Comparison of ENCODE assay signal across 8 mouse cellular contexts in genomic region chr9:71770484-71770883, GRCm38 (mm10). TPM values are rescaled to one million over a fixed set of nuclear protein-coding genes. Genes with fewer than 3 reads are reported as not detected.
A peak's percentile ranks its signal among the peaks of the same experiment; 100 is the strongest.
DNase-seq lines count a peak whose midpoint lies in the region; ATAC-seq and TF ChIP-seq lines count a peak whose summit lies in the region.

No protein-coding gene starts in this region.

- H3K9me3 ChIP-seq in heart, embryonic 16.5 days (replicated peaks; ENCODE audit: control insufficient read depth, low read length), result 0 out of 2 replicates have a peak, but pooled peaks cover 2% of the 10 kb centered on the region
- H3K9me3 ChIP-seq in hindbrain, embryonic 14.5 days (ENCODE audit: control insufficient read depth, low read length), result 0 out of 2 replicates have a peak, but pooled peaks cover 4% of the 10 kb centered on the region
- H3K9me3 ChIP-seq in midbrain, embryonic 14.5 days (ENCODE audit: control insufficient read depth, low read length), result no peaks in the 10 kb centered on the region

- peak overlapping the region; percentile 91 for H3K27ac ChIP-seq in heart, embryonic 16.5 days (ENCODE audit: low read length)
- H3K27ac ChIP-seq in bone marrow macrophage, adult 2 months (ENCODE audit: insufficient read depth, low read depth, low read length), result no peak overlapping the region
- no peak overlapping the region for H3K27ac ChIP-seq in hindbrain, embryonic 14.5 days
- H3K27ac ChIP-seq in midbrain, embryonic 14.5 days (replicated peaks; ENCODE audit: low read depth, low read length), result no peak overlapping the region

- 1% methylated on average over 10 of the region's 10 CpGs for WGBS in heart, embryonic 16.5 days
- WGBS in hindbrain, embryonic 14.5 days, result 2% methylated on average over 10 of the region's 10 CpGs
- 2% methylated on average over 10 of the region's 10 CpGs for WGBS in midbrain, embryonic 14.5 days

- no peaks in the 10 kb centered on the region for H3K27me3 ChIP-seq in heart, embryonic 16.5 days (ENCODE audit: control insufficient read depth, insufficient read depth, low read length)
- peaks cover 36% of the 10 kb centered on the region for H3K27me3 ChIP-seq in hindbrain, embryonic 14.5 days (ENCODE audit: control insufficient read depth, insufficient read depth, low read length)
- H3K27me3 ChIP-seq in midbrain, embryonic 14.5 days (ENCODE audit: control insufficient read depth, insufficient read depth, low read length), result peaks cover 35% of the 10 kb centered on the region

- no peak; the same call in 1 of the 2 replicates for ATAC-seq in heart, embryonic 16.5 days (replicated peaks; ENCODE audit: extremely low read depth, insufficient read depth, low FRiP score)
- ATAC-seq in hindbrain, embryonic 14.5 days (ENCODE audit: low FRiP score), result no peak
- no peak for ATAC-seq in midbrain, embryonic 14.5 days (ENCODE audit: low FRiP score, low TSS enrichment)

- no peak for TF ChIP-seq CTCF in bone marrow macrophage, adult 2 months (IDR thresholded peaks at IDR 0.05; ENCODE audit: low read depth, low read length)

- no peak for DNase-seq in heart, postnatal 4 days
- DNase-seq in hindbrain, embryonic 14.5 days (ENCODE audit: low spot score), result no peak
- no peak for DNase-seq in midbrain, embryonic 14.5 days
- no peak for DNase-seq in layer of hippocampus, adult 9-11 months
- DNase-seq in thymus, adult 18-20 months, result no peak
- no peak for DNase-seq in right cerebral cortex, postnatal 10 days (ENCODE audit: low spot score in 2 of 2)

- H3K36me3 ChIP-seq in heart, embryonic 16.5 days (ENCODE audit: control insufficient read depth, insufficient read depth), result peaks cover 2% of the 10 kb centered on the region; the same call in 1 of the 2 replicates
- no peaks in the 10 kb centered on the region for H3K36me3 ChIP-seq in hindbrain, embryonic 14.5 days (replicated peaks; ENCODE audit: control insufficient read depth, insufficient read depth)
- H3K36me3 ChIP-seq in midbrain, embryonic 14.5 days (ENCODE audit: control insufficient read depth, insufficient read depth, low read length), result no peaks in the 10 kb centered on the region

- H3K9ac ChIP-seq in heart, embryonic 16.5 days (ENCODE audit: low read length), result peak overlapping the region; percentile 91
- H3K9ac ChIP-seq in hindbrain, embryonic 14.5 days, result peak overlapping the region; percentile 60; the same call in 1 of the 2 replicates
- no peak overlapping the region for H3K9ac ChIP-seq in midbrain, embryonic 14.5 days (replicated peaks; ENCODE audit: low read length)

- peak overlapping the region; percentile 83 for H3K4me2 ChIP-seq in heart, embryonic 16.5 days (ENCODE audit: low read depth, low read length)
- H3K4me2 ChIP-seq in hindbrain, embryonic 14.5 days (replicated peaks), result peak overlapping the region; percentile 80
- H3K4me2 ChIP-seq in midbrain, embryonic 14.5 days (ENCODE audit: low read length), result peak overlapping the region; percentile 94

- no peak for TF ChIP-seq POLR2A in bone marrow macrophage, adult 2 months (IDR thresholded peaks at IDR 0.05; ENCODE audit: borderline replicate concordance, low read depth, low read length)

- peaks cover 17% of the 10 kb centered on the region for H3K4me1 ChIP-seq in heart, embryonic 16.5 days (ENCODE audit: control insufficient read depth, insufficient read depth, low read length)
- H3K4me1 ChIP-seq in bone marrow macrophage, adult 2 months (ENCODE audit: control insufficient read depth, insufficient read depth, low read length), result peaks cover 10% of the 10 kb centered on the region; the same call in 1 of the 2 replicates
- peaks cover 9% of the 10 kb centered on the region; the same call in 1 of the 2 replicates for H3K4me1 ChIP-seq in hindbrain, embryonic 14.5 days (replicated peaks; ENCODE audit: control insufficient read depth, insufficient read depth, low read length)
- peaks cover 3% of the 10 kb centered on the region; the same call in 1 of the 2 replicates for H3K4me1 ChIP-seq in midbrain, embryonic 14.5 days (ENCODE audit: control insufficient read depth, insufficient read depth, low read length)

- peak overlapping the region; percentile 86 for H3K4me3 ChIP-seq in heart, embryonic 16.5 days (ENCODE audit: low read length)
- H3K4me3 ChIP-seq in bone marrow macrophage, adult 2 months (ENCODE audit: insufficient read depth, low read length), result 0 out of 2 replicates have a peak overlapping the region, but pooled peaks have one; percentile 66
- peak overlapping the region; percentile 49 for H3K4me3 ChIP-seq in hindbrain, embryonic 14.5 days (replicated peaks; ENCODE audit: low read length)
- peak overlapping the region; percentile 51; the same call in 1 of the 2 replicates for H3K4me3 ChIP-seq in midbrain, embryonic 14.5 days (replicated peaks; ENCODE audit: low read depth, low read length)

RNA-seq across cellular contexts. Expression of gene Cgnl1, which starts 0.9 kb away (rescaled TPM):
- 25.3 and 29.6 TPM in 2 replicates for polyA plus RNA-seq in heart, embryonic 16.5 days (2015; fragmentation: Nextera tagmentation; extraction: Ambion mirVana)
- total RNA-seq in heart, postnatal 4 days (2021), result 10 to 100 TPM; 55.8 to 56.7 TPM
- polyA plus RNA-seq in bone marrow macrophage, adult 2 months (2012; ENCODE audit: insufficient read depth, insufficient read length, missing spikeins), result 8.4 and 12.9 TPM in 2 replicates
- polyA plus RNA-seq in hindbrain, embryonic 14.5 days (2014; fragmentation: Nextera tagmentation; extraction: Ambion mirVana), result 6.1 and 7.2 TPM in 2 replicates
- 1.3 and 4.4 TPM in 2 replicates for polyA plus RNA-seq in midbrain, embryonic 14.5 days (2014; fragmentation: Nextera tagmentation; extraction: Ambion mirVana)
